Mouse (Mus musculus) stomach, embryonic 14.5 days (tissue): Measurements from ENCODE around the gene Usp36. TPM values are rescaled to one million over a fixed set of nuclear protein-coding genes. Genes with fewer than 3 reads are reported as not detected.

Experiments used
- ATAC-seq: fragments of 200-750 bp; cut with Nextera tagmentation; 2 replicates; pipeline ENCODE4 v1.8.0; 2017; ENCODE audit warnings: low read depth, moderate TSS enrichment; ENCODE audit not compliant: insufficient number of reproducible peaks, insufficient read depth, low FRiP score
- H3K27ac ChIP-seq: fragments of 300-500 bp; sonication (generic); 2 replicates; pipeline ENCODE4 v1.5.1; 2014; ENCODE audit warnings: mild to moderate bottlenecking, low read length, moderate library complexity, mixed read lengths
- H3K27me3 ChIP-seq: fragments of 300-500 bp; sonication (generic); 2 replicates; pipeline ENCODE4 v1.6.1; 2014; ENCODE audit warnings: low read length, control low read depth, mixed read lengths; ENCODE audit not compliant: control insufficient read depth, insufficient read depth
- H3K36me3 ChIP-seq: fragments of 300-500 bp; sonication (generic); 2 replicates; pipeline ENCODE4 v1.6.1; 2014; ENCODE audit warnings: mild to moderate bottlenecking, control low read depth, low read length, moderate library complexity, mixed read lengths; ENCODE audit not compliant: control insufficient read depth, insufficient read depth
- H3K4me1 ChIP-seq: fragments of 300-500 bp; sonication (generic); 2 replicates; pipeline ENCODE4 v1.6.1; 2014; ENCODE audit warnings: low read length, control low read depth, mixed read lengths; ENCODE audit not compliant: control insufficient read depth, insufficient read depth
- H3K4me2 ChIP-seq: fragments of 300-500 bp; sonication (generic); replicated peaks from 2 replicates; pipeline ENCODE4 v1.6.1; 2014; ENCODE audit warnings: low read depth, low read length, control low read depth
- H3K4me3 ChIP-seq: fragments of 300-500 bp; sonication (generic); 2 replicates; pipeline ENCODE4 v1.5.1; 2014; ENCODE audit warnings: low read depth, low read length, control low read depth
- H3K9ac ChIP-seq: fragments of 300-500 bp; sonication (generic); replicated peaks from 2 replicates; pipeline ENCODE4 v1.6.1; 2014; ENCODE audit warnings: low read depth, mild to moderate bottlenecking, control low read depth, low read length, moderate library complexity, mixed read lengths
- H3K9me3 ChIP-seq: fragments of 300-500 bp; sonication (generic); 2 replicates; pipeline ENCODE4 v1.6.1; 2016; ENCODE audit warnings: low read depth, low read length, control low read depth; ENCODE audit not compliant: control insufficient read depth
- WGBS: fragments of 180-500 bp; shearing (Covaris S2); extraction: QIAGEN DNeasy Blood & Tissue Kit; methylation state at CpG from one replicate; pipeline ENCODE4 v1.1.7; 2014; 5-methylcytosine and 5-hydroxymethylcytosine counted together
- polyA plus RNA-seq: library from polyadenylated mRNA; unstranded; fragments of >200 nt; fragmentation: Nextera tagmentation; extraction: Ambion mirVana; gene quantifications from 2 replicates; pipeline ENCODE4 v1.2.1, GENCODE M21; 2014

Usp36 gene
- polyA plus RNA-seq, 1 experiment from 2014 or later, result 19.1 TPM

GRCm38 (mm10) chr11:118326991-118327971, 37.2 kb upstream of the Usp36 start:
- Histone ChIP-seq H3K9me3 (no peaks in the 10 kb centered on the region), H3K4me3 (no peak overlapping the region), H3K36me3 (no peaks in the 10 kb centered on the region; the same call in 1 of the 2 replicates), H3K9ac (no peak overlapping the region), H3K4me2 (no peak overlapping the region), H3K27me3 (no peaks in the 10 kb centered on the region), H3K27ac (0 out of 2 replicates have a peak overlapping the region, but pooled peaks have one; percentile 27), H3K4me1 (peaks cover 6% of the 10 kb centered on the region)
- 67% methylated on average over 24 of the region's 24 CpGs for WGBS
- ATAC-seq, result peak; percentile 29; the same call in 1 of the 2 replicates

- H3K27me3 ChIP-seq, result no peaks in the 10 kb centered on the region
- H3K4me2 ChIP-seq, result no peak overlapping the region
- peak overlapping the region; percentile 23; the same call in 1 of the 2 replicates for H3K27ac ChIP-seq
- peaks cover 6% of the 10 kb centered on the region for H3K4me1 ChIP-seq
- H3K9me3 ChIP-seq, result no peaks in the 10 kb centered on the region
- 79% methylated on average over 4 of the region's 4 CpGs for WGBS
- H3K9ac ChIP-seq, result no peak overlapping the region
- H3K4me3 ChIP-seq, result no peak overlapping the region
- no peaks in the 10 kb centered on the region; the same call in 1 of the 2 replicates for H3K36me3 ChIP-seq
- no peak for ATAC-seq
Observed at GRCm38 (mm10) chr11:118326491-118326890, 36.4 kb upstream of the Usp36 start.

GRCm38 (mm10) chr11:118324541-118324940, 34.5 kb upstream of the Usp36 start:
- no peak overlapping the region for H3K4me3 ChIP-seq
- no peaks in the 10 kb centered on the region for H3K27me3 ChIP-seq
- ATAC-seq, result no peak
- H3K27ac ChIP-seq, result no peak overlapping the region
- WGBS, result 62% methylated on average over 5 of the region's 5 CpGs
- H3K4me1 ChIP-seq, result peaks cover 6% of the 10 kb centered on the region
- no peak overlapping the region for H3K4me2 ChIP-seq
- no peak overlapping the region for H3K9ac ChIP-seq
- no peaks in the 10 kb centered on the region for H3K9me3 ChIP-seq
- H3K36me3 ChIP-seq, result peaks cover 4% of the 10 kb centered on the region; the same call in 1 of the 2 replicates

GRCm38 (mm10) chr11:118323974-118324373, 33.9 kb upstream of the Usp36 start:
- H3K27ac ChIP-seq, result no peak overlapping the region
- no peak overlapping the region for H3K4me2 ChIP-seq
- H3K4me3 ChIP-seq, result no peak overlapping the region
- peaks cover 6% of the 10 kb centered on the region for H3K4me1 ChIP-seq
- no peak overlapping the region for H3K9ac ChIP-seq
- ATAC-seq, result no peak
- 89% methylated on average over 5 of the region's 5 CpGs for WGBS
- peaks cover 7% of the 10 kb centered on the region; the same call in 1 of the 2 replicates for H3K36me3 ChIP-seq
- no peaks in the 10 kb centered on the region for H3K27me3 ChIP-seq
- no peaks in the 10 kb centered on the region for H3K9me3 ChIP-seq

- peaks cover 3% of the 10 kb centered on the region; the same call in 1 of the 2 replicates for H3K4me1 ChIP-seq
- H3K4me2 ChIP-seq, result no peak overlapping the region
- H3K9ac ChIP-seq, result no peak overlapping the region
- H3K4me3 ChIP-seq, result no peak overlapping the region
- no peak overlapping the region for H3K27ac ChIP-seq
- 62% methylated on average over 3 of the region's 3 CpGs for WGBS
- H3K27me3 ChIP-seq, result no peaks in the 10 kb centered on the region
- H3K36me3 ChIP-seq, result peaks cover 13% of the 10 kb centered on the region; the same call in 1 of the 2 replicates
- no peaks in the 10 kb centered on the region for H3K9me3 ChIP-seq
- ATAC-seq, result no peak
Observed at GRCm38 (mm10) chr11:118322647-118323046, 32.6 kb upstream of the Usp36 start.

- Histone ChIP-seq H3K4me3 (no peak overlapping the region), H3K9me3 (no peaks in the 10 kb centered on the region), H3K4me2 (no peak overlapping the region), H3K27ac (no peak overlapping the region), H3K36me3 (peaks cover 13% of the 10 kb centered on the region; the same call in 1 of the 2 replicates), H3K9ac (no peak overlapping the region; the same call in 1 of the 2 replicates), H3K27me3 (no peaks in the 10 kb centered on the region), H3K4me1 (peaks cover 3% of the 10 kb centered on the region; the same call in 1 of the 2 replicates)
- no peak for ATAC-seq
- WGBS, result 55% methylated on average over 4 of the region's 4 CpGs
Observed at GRCm38 (mm10) chr11:118321971-118322370, 31.9 kb upstream of the Usp36 start.

GRCm38 (mm10) chr11:118321500-118321899, 31.5 kb upstream of the Usp36 start:
- Histone ChIP-seq H3K4me2 (no peak overlapping the region), H3K4me3 (no peak overlapping the region), H3K27me3 (no peaks in the 10 kb centered on the region), H3K4me1 (peaks cover under 1% of the 10 kb centered on the region; the same call in 1 of the 2 replicates), H3K36me3 (peaks cover 13% of the 10 kb centered on the region; the same call in 1 of the 2 replicates), H3K9ac (no peak overlapping the region), H3K9me3 (no peaks in the 10 kb centered on the region), H3K27ac (no peak overlapping the region)
- no peak for ATAC-seq
- whole genome bisulfite sequencing, result 86% methylated on average over 7 of the region's 7 CpGs

GRCm38 (mm10) chr11:118318678-118319077, 28.6 kb upstream of the Usp36 start:
- WGBS, result 61% methylated on average over 5 of the region's 5 CpGs
- no peaks in the 10 kb centered on the region for H3K27me3 ChIP-seq
- H3K36me3 ChIP-seq, result peaks cover 29% of the 10 kb centered on the region
- no peak overlapping the region for H3K9ac ChIP-seq
- H3K9me3 ChIP-seq, result no peaks in the 10 kb centered on the region
- no peak overlapping the region for H3K4me3 ChIP-seq
- H3K27ac ChIP-seq, result no peak overlapping the region
- no peak overlapping the region for H3K4me2 ChIP-seq
- H3K4me1 ChIP-seq, result no peaks in the 10 kb centered on the region
- no peak for ATAC-seq
